Mouse (Mus musculus) sigmoid colon, adult 10 weeks (tissue): ENCODE measurements around the gene Mthfd2l. TPM values are rescaled to one million over a fixed set of nuclear protein-coding genes. Genes with fewer than 3 reads are reported as not detected.

Experiments used
- polyA plus RNA-seq: library from polyadenylated mRNA; stranded (reverse); fragments of 350-450 nt; fragmentation: Illumina TruSeq; extraction: RNeasy Lipid Tissue Mini Kit (QIAGEN cat#74804); gene quantifications from one replicate; pipeline ENCODE4 v1.2.3, GENCODE M21; 2014; ENCODE audit warnings: low read depth, low replicate concordance

Mthfd2l gene
- 70.8 TPM for polyA plus RNA-seq

DNA sequence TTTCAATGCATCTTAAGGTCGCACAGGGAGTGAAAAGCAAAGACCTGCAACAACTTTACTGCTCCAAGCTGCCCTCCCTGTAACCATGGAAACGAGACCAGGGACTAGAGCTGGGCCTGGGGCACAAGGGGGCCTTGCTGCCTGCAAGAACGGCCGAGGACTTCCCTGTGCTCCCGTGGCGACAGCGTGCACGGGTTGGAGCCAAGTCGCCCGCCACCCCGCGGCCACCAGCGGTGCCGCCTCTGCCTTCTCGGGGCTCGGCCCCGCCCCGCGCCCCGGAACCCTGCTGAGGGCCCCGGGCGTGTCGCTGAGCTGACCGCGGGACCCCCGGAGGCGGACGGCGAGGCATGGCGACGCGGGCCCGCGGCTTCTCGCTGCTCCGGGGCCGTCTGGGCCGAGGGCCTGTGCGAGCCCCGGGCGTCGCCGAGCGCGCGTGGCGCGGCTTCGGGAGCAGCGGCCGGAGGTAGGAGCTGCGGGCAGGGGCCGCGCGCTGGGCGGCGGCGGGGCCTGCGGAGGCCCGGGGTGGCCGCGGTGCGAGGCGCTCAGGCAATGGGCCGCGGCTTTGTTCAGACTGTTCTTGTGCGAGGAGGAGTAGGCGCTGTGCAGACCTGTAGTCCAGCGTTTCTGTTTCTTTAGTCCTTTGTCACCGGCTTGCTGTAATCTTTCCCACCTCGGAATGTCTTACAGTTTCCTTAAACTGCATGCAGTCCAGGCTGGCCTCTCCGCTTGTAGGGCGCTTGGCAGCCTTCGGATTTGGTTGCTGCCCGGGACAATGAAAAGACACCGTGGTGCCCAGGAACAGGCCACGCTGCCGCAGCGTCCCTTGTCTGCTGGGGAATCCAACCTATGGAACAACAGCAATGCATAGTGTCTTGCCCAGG, at the start of gene Mthfd2l:
TSS of gene Mthfd2l (plus strand) at position 147 of the 881 bp plus-strand sequence.

DNA sequence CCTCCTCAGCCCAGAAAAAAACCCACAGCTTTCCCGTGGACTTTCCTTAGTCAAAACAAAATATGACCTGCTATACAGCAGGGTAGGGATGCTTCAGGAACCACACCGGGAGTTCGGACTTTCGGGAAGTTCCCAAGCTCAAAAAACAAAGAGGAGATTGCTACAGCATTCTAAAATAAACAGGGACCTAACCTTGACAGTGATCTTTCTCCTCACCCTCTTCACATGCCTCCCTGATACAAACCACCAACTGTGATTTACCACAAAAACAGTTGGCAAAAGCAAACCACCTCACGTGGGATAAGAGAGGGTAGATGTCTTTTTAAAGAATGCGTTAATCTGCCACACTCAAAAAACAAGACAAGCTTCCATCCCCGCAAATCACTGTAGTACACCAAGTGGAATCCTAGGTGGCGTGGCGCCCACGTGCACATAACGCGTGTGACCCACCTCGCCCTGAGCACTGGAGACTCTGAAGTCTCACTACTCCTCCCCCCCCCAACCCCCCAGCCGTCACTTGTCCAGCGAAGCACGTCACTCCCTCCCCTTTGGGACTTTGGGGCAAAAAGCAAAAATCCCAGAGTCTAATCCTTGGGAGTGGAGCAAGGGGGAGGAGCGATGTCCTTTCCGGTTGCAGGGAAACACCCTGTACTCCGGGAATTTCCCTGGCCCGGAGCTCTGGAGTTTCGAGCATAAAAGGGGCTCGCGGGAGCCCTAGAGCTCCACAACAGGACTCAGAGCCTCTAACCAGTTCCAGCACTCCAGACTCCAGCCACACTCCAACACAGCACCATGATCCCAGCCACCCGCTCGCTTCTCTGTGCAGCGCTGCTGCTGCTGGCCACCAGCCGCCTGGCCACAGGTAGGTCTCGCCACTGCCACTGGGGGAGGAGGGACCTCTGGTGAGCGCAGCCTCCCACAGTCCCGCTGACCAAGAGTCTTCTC, 40.1 kb upstream of the Mthfd2l start, which contains the start of gene Cxcl1:
TSS of gene Cxcl1 (plus strand) at position 723 of the 945 bp plus-strand sequence.

DNA sequence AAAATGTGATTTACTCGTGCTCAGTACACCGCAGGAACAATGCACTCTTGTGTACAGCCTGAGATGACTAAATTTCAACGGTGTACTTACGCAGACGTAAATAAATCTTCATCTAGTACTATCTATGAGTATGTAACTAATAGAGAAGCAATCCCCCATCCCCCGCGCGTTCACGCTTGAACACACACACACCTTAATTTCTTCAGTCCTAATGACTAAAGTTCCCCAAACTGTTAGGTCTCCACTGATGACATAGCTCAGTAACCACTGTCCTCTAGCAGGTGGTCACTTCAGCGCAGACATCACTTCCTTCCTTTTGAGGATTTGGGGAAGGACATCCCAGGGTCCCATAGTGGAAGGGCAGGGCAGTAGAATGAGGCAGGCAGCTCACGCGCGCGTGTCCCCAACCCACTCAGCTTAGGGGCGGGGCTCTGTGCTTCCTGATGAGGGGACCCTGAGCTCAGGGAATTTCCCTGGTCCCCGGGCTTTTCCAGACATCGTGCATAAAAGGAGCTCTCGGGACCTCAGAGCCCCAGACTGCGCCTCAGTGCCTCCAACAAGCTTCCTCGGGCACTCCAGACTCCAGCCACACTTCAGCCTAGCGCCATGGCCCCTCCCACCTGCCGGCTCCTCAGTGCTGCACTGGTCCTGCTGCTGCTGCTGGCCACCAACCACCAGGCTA, 27.4 kb upstream of the Mthfd2l start, which contains the start of gene Cxcl2:
TSS of gene Cxcl2 (plus strand) at position 533 of the 682 bp plus-strand sequence.

DNA sequence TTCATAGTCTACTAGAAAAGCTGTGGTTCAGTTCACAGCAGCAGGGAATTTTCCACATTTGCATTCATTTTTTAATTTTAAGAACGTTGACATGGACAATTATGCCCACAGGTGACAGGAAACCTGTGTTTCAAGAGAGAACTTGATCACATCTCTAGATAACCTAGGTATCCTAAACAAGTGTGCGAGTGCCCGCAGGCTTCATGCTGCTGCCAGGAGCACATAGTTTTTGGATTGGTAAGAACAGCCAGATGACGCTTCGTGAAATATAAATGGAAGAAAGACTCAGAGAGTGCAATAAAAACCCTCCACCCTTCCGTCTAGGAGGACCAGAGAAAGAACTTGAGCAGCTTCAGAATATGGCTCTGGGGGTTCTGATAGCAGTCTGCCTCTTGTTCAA, 96.2 kb downstream of the Mthfd2l start, which contains the start of gene Epgn:
TSS of gene Epgn (plus strand) at position 301 of the 400 bp plus-strand sequence.

Other genes with a start within 250 kb of the Mthfd2l start
- gene Cxcl5, start 171.8 kb upstream of the Mthfd2l start, polyA plus RNA-seq: 2.4 TPM
- 10.6 TPM for gene Ppbp, start 162.6 kb upstream of the Mthfd2l start, polyA plus RNA-seq
- gene Pf4, start 158.7 kb upstream of the Mthfd2l start, polyA plus RNA-seq: 35.1 TPM
- gene Cxcl3, start 145.0 kb upstream of the Mthfd2l start, polyA plus RNA-seq: not detected
- gene Cxcl15, start 136.6 kb upstream of the Mthfd2l start, polyA plus RNA-seq: 0.19 TPM
- 1.3 TPM for gene Cxcl1, start 39.9 kb upstream of the Mthfd2l start, polyA plus RNA-seq
- 1.0 TPM for gene Cxcl2, start 27.2 kb upstream of the Mthfd2l start, polyA plus RNA-seq
- gene Epgn, start 96.3 kb downstream of the Mthfd2l start, polyA plus RNA-seq: 0.25 TPM
- 12.9 TPM for gene Ereg, start 143.5 kb downstream of the Mthfd2l start, polyA plus RNA-seq
- gene Areg, start 208.5 kb downstream of the Mthfd2l start, polyA plus RNA-seq: 22.8 TPM